ENCODE assay signal across 9 mouse cellular contexts in the genomic region with DNA sequence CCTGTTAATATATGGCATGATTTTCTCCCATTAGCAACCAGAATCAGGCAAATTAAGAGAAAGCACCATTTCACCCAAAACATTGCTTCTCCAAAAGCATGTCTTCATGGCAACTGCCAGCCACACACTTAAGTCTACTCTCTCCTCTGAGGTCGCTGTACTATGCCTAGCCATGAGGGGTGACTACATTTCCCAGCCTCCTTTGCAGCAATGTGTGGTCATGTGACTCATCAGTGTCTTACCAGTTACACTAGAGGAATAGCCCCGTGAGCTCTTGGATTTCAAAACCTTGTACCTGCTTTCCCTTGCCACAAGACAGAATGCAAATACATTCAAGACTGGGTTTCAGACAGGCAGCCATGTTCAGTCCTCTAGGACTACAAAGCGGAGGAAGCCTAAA. TPM values are rescaled to one million over a fixed set of nuclear protein-coding genes. Genes with fewer than 3 reads are reported as not detected.
DNase-seq lines count a peak whose midpoint lies in the region; ATAC-seq lines count a peak whose summit lies in the region.
"Had no signal": no experiment of that assay in that cellular context is flagged by ENCODE, and none has a peak within 500 bp of the region (broad histone marks: within the 10 kb centered on the region; RNA-seq: fewer than 3 reads in every experiment).

No protein-coding gene starts in this region.

- no peaks in the 10 kb centered on the region for H3K27me3 ChIP-seq in embryonic facial prominence, embryonic 14.5 days (replicated peaks; ENCODE audit: control insufficient read depth, insufficient read depth, low read length)
- no peaks in the 10 kb centered on the region for H3K27me3 ChIP-seq in embryonic facial prominence, embryonic 10.5 days (replicated peaks; ENCODE audit: low read depth, poor library complexity, severe bottlenecking)
- no peaks in the 10 kb centered on the region for H3K27me3 ChIP-seq in forebrain, embryonic 14.5 days (replicated peaks; ENCODE audit: control insufficient read depth, insufficient read depth, low read length)
- no peaks in the 10 kb centered on the region for H3K27me3 ChIP-seq in liver, embryonic 16.5 days (ENCODE audit: control insufficient read depth, insufficient read depth, low read depth, low read length)
- H3K27me3 ChIP-seq: embryonic facial prominence, embryonic 12.5 days had no signal

- WGBS in embryonic facial prominence, embryonic 14.5 days: 62% methylated on average over 3 of the region's 3 CpGs
- 68% methylated on average over 3 of the region's 3 CpGs for WGBS in embryonic facial prominence, embryonic 10.5 days
- WGBS in forebrain, embryonic 14.5 days: 59% methylated on average over 3 of the region's 3 CpGs
- WGBS in liver, embryonic 16.5 days (ENCODE audit: insufficient replicate concordance): 37% methylated on average over 3 of the region's 3 CpGs

- ATAC-seq in embryonic facial prominence, embryonic 14.5 days (ENCODE audit: low read depth): 0 out of 2 replicates have a peak, but pooled peaks have one; percentile 64
- peak; percentile 70 for ATAC-seq in forebrain, embryonic 14.5 days
- ATAC-seq in liver, embryonic 16.5 days (ENCODE audit: low read depth): peak; percentile 67

- no peak overlapping the region for H3K9ac ChIP-seq in embryonic facial prominence, embryonic 14.5 days (ENCODE audit: low read depth, low read length)
- H3K9ac ChIP-seq in forebrain, embryonic 14.5 days (ENCODE audit: low read length): no peak overlapping the region
- H3K9ac ChIP-seq in liver, embryonic 16.5 days (ENCODE audit: low read depth, low read length): no peak overlapping the region
- H3K9ac ChIP-seq: embryonic facial prominence, embryonic 12.5 days had no signal

- H3K27ac ChIP-seq in embryonic facial prominence, embryonic 14.5 days (replicated peaks; ENCODE audit: low read depth, low read length): no peak overlapping the region
- no peak overlapping the region for H3K27ac ChIP-seq in embryonic facial prominence, embryonic 10.5 days (replicated peaks)
- no peak overlapping the region for H3K27ac ChIP-seq in forebrain, embryonic 14.5 days (ENCODE audit: low read depth, low read length)
- H3K27ac ChIP-seq in liver, embryonic 16.5 days (ENCODE audit: low read length): no peak overlapping the region
- H3K27ac ChIP-seq: embryonic facial prominence, embryonic 12.5 days had no signal

- H3K4me3 ChIP-seq in embryonic facial prominence, embryonic 14.5 days (ENCODE audit: low read depth, low read length): no peak overlapping the region
- no peak overlapping the region for H3K4me3 ChIP-seq in embryonic facial prominence, embryonic 10.5 days
- H3K4me3 ChIP-seq in forebrain, embryonic 14.5 days (ENCODE audit: low read depth, low read length): no peak overlapping the region
- no peak overlapping the region for H3K4me3 ChIP-seq in liver, embryonic 16.5 days (ENCODE audit: low read depth, low read length)
- H3K4me3 ChIP-seq: embryonic facial prominence, embryonic 12.5 days had no signal

- H3K9me3 ChIP-seq in embryonic facial prominence, embryonic 14.5 days (ENCODE audit: control insufficient read depth, low read length): no peaks in the 10 kb centered on the region
- H3K9me3 ChIP-seq in embryonic facial prominence, embryonic 10.5 days: peaks cover 5% of the 10 kb centered on the region; the same call in 1 of the 2 replicates
- 0 out of 2 replicates have a peak, but pooled peaks cover 3% of the 10 kb centered on the region for H3K9me3 ChIP-seq in forebrain, embryonic 14.5 days (replicated peaks; ENCODE audit: control insufficient read depth, low read length)
- H3K9me3 ChIP-seq in liver, embryonic 16.5 days (replicated peaks; ENCODE audit: control insufficient read depth, low read length): no peaks in the 10 kb centered on the region
- H3K9me3 ChIP-seq: embryonic facial prominence, embryonic 12.5 days had no signal

- no peak overlapping the region for H3K4me2 ChIP-seq in embryonic facial prominence, embryonic 14.5 days (ENCODE audit: low read depth, low read length)
- H3K4me2 ChIP-seq in forebrain, embryonic 14.5 days (ENCODE audit: low read length): no peak overlapping the region
- H3K4me2 ChIP-seq in liver, embryonic 16.5 days (ENCODE audit: low read depth, low read length): 0 out of 2 replicates have a peak overlapping the region, but pooled peaks have one; percentile 7
- H3K4me2 ChIP-seq: embryonic facial prominence, embryonic 12.5 days had no signal

- no peaks in the 10 kb centered on the region for H3K4me1 ChIP-seq in embryonic facial prominence, embryonic 14.5 days (ENCODE audit: control insufficient read depth, insufficient read depth, low read length)
- peaks cover 14% of the 10 kb centered on the region for H3K4me1 ChIP-seq in embryonic facial prominence, embryonic 10.5 days
- H3K4me1 ChIP-seq in forebrain, embryonic 14.5 days (ENCODE audit: control insufficient read depth, insufficient read depth, low read length): no peaks in the 10 kb centered on the region
- no peaks in the 10 kb centered on the region; the same call in 1 of the 2 replicates for H3K4me1 ChIP-seq in liver, embryonic 16.5 days (ENCODE audit: control insufficient read depth, low read depth, low read length)
- H3K4me1 ChIP-seq: embryonic facial prominence, embryonic 12.5 days had no signal

- no peak for DNase-seq in embryonic facial prominence, embryonic 14.5 days (ENCODE audit: low spot score)
- DNase-seq in embryonic facial prominence, embryonic 10.5 days (ENCODE audit: low spot score): no peak
- peak; percentile 16 for DNase-seq in A20 (ENCODE audit: low read depth, low spot score)
- no peak for DNase-seq in forebrain, embryonic 14.5 days (ENCODE audit: low spot score)
- no peak for DNase-seq in gastrocnemius, postnatal 25 days
- DNase-seq in cerebellum, adult 11 months: no peak
- no peak for DNase-seq in T-cell, adult 2 months (ENCODE audit: low spot score)

- H3K36me3 ChIP-seq in embryonic facial prominence, embryonic 14.5 days (ENCODE audit: control insufficient read depth, insufficient read depth, low read length): peaks cover 8% of the 10 kb centered on the region; the same call in 1 of the 2 replicates
- H3K36me3 ChIP-seq in embryonic facial prominence, embryonic 10.5 days (replicated peaks): peaks cover 33% of the 10 kb centered on the region
- 0 out of 2 replicates have a peak, but pooled peaks cover 3% of the 10 kb centered on the region for H3K36me3 ChIP-seq in forebrain, embryonic 14.5 days (ENCODE audit: control insufficient read depth, insufficient read depth, low read length)
- no peaks in the 10 kb centered on the region for H3K36me3 ChIP-seq in liver, embryonic 16.5 days (ENCODE audit: control insufficient read depth, insufficient read depth)

RNA-seq across cellular contexts. Expression of gene Srgap1, which starts 8.6 kb away (rescaled TPM):
- 10.7 and 11.1 TPM in 2 replicates for polyA plus RNA-seq in embryonic facial prominence, embryonic 14.5 days (2014; fragmentation: Nextera tagmentation; extraction: Ambion mirVana)
- polyA plus RNA-seq in embryonic facial prominence, embryonic 10.5 days (2016; fragmentation: Nextera tagmentation; extraction: Ambion mirVana): 7.4 and 9.4 TPM in 2 replicates
- polyA plus RNA-seq in forebrain, embryonic 14.5 days (2014; fragmentation: Nextera tagmentation; extraction: Ambion mirVana): 15.3 and 23.8 TPM in 2 replicates
- 1.1 TPM in 2 replicates for polyA plus RNA-seq in liver, embryonic 16.5 days (2015; fragmentation: Nextera tagmentation; extraction: Ambion mirVana)
- 1 to 10 TPM; 1.4 to 1.7 TPM for total RNA-seq in gastrocnemius, postnatal 25 days (2021)

RNA-seq across cellular contexts. Expression of gene Rxylt1, which starts 58.6 kb away (rescaled TPM):
- 53.1 and 55.2 TPM in 2 replicates for polyA plus RNA-seq in embryonic facial prominence, embryonic 14.5 days (2014; fragmentation: Nextera tagmentation; extraction: Ambion mirVana)
- polyA plus RNA-seq in embryonic facial prominence, embryonic 10.5 days (2016; fragmentation: Nextera tagmentation; extraction: Ambion mirVana): 37.7 and 40.0 TPM in 2 replicates
- polyA plus RNA-seq in forebrain, embryonic 14.5 days (2014; fragmentation: Nextera tagmentation; extraction: Ambion mirVana): 30.6 and 34.6 TPM in 2 replicates
- polyA plus RNA-seq in liver, embryonic 16.5 days (2015; fragmentation: Nextera tagmentation; extraction: Ambion mirVana): 9.9 and 11.4 TPM in 2 replicates
- total RNA-seq in gastrocnemius, postnatal 25 days (2021): 10 to 100 TPM; 31.6 to 32.1 TPM
